Mouse (Mus musculus) intestine, embryonic 15.5 days (tissue): ENCODE results near the gene Cfap65. TPM values are rescaled to one million over a fixed set of nuclear protein-coding genes. Genes with fewer than 3 reads are reported as not detected.

Experiments
- ATAC-seq: fragments of 200-750 bp; cut with Nextera tagmentation; 2 replicates; pipeline ENCODE4 v1.8.0; 2017; ENCODE audit warnings: moderate TSS enrichment, moderate library complexity
- H3K27ac ChIP-seq: fragments of 300-500 bp; sonication (generic); 2 replicates; pipeline ENCODE4 v1.5.1; 2015; ENCODE audit warnings: mild to moderate bottlenecking, inconsistent platforms
- H3K27me3 ChIP-seq: fragments of 300-500 bp; sonication (generic); replicated peaks from 2 replicates; pipeline ENCODE4 v1.6.1; 2015; ENCODE audit warnings: inconsistent platforms
- H3K36me3 ChIP-seq: fragments of 300-500 bp; sonication (generic); 2 replicates; pipeline ENCODE4 v1.6.1; 2015; ENCODE audit warnings: inconsistent platforms
- H3K4me1 ChIP-seq: fragments of 300-500 bp; sonication (generic); replicated peaks from 2 replicates; pipeline ENCODE4 v1.6.1; 2015; ENCODE audit warnings: inconsistent platforms
- H3K4me2 ChIP-seq: fragments of 300-500 bp; sonication (generic); replicated peaks from 2 replicates; pipeline ENCODE4 v1.6.1; 2015; ENCODE audit warnings: mild to moderate bottlenecking, inconsistent platforms
- H3K4me3 ChIP-seq: fragments of 300-500 bp; sonication (generic); replicated peaks from 2 replicates; pipeline ENCODE4 v1.5.1; 2015; ENCODE audit warnings: inconsistent platforms
- H3K9ac ChIP-seq: fragments of 300-500 bp; sonication (generic); 2 replicates; pipeline ENCODE4 v1.6.1; 2015; ENCODE audit warnings: inconsistent platforms
- H3K9me3 ChIP-seq: fragments of 300-500 bp; sonication (generic); 2 replicates; pipeline ENCODE4 v1.6.1; 2016; ENCODE audit warnings: inconsistent platforms
- WGBS: fragments of 180-500 bp; shearing (Covaris S2); methylation state at CpG from one replicate; pipeline ENCODE4 v1.1.7; 2015; 5-methylcytosine and 5-hydroxymethylcytosine counted together
- microRNA counts: library from miRNA; unstranded; fragments of <30 nt; microRNA quantifications from one replicate; lab custom pipeline; 2016
- polyA plus RNA-seq: library from polyadenylated mRNA; unstranded; fragments of >200 nt; fragmentation: Nextera tagmentation; extraction: Ambion mirVana; gene quantifications from 2 replicates; pipeline ENCODE4 v1.2.1, GENCODE M21; 2015

Cfap65 gene
- polyA plus RNA-seq, 1 experiment from 2014 or later, result 0.19 TPM

GRCm38 (mm10) chr1:74858805-74859204 lies 76.6 kb downstream of the Cfap65 start:
- Histone ChIP-seq H3K36me3 (no peaks in the 10 kb centered on the region), H3K9me3 (no peaks in the 10 kb centered on the region), H3K27ac (no peak overlapping the region), H3K9ac (no peak overlapping the region), H3K27me3 (peaks cover 62% of the 10 kb centered on the region), H3K4me1 (peaks cover 25% of the 10 kb centered on the region), H3K4me3 (peak overlapping the region; percentile 29; the same call in 1 of the 2 replicates), H3K4me2 (peak overlapping the region; percentile 65)
- WGBS, result 9% methylated on average over 16 of the region's 16 CpGs
- no peak for ATAC-seq

GRCm38 (mm10) chr1:74858171-74858719 lies 77.2 kb downstream of the Cfap65 start:
- peaks cover 66% of the 10 kb centered on the region for H3K27me3 ChIP-seq

GRCm38 (mm10) chr1:74857677-74858076 lies 77.7 kb downstream of the Cfap65 start:
- H3K27me3 ChIP-seq, result peaks cover 71% of the 10 kb centered on the region
- H3K4me2 ChIP-seq, result peak overlapping the region; percentile 65
- no peak overlapping the region for H3K27ac ChIP-seq
- 9% methylated on average over 4 of the region's 4 CpGs for WGBS
- H3K4me3 ChIP-seq, result peak overlapping the region; percentile 29
- no peaks in the 10 kb centered on the region for H3K9me3 ChIP-seq
- no peak overlapping the region for H3K9ac ChIP-seq
- peaks cover 25% of the 10 kb centered on the region for H3K4me1 ChIP-seq
- ATAC-seq, result no peak
- no peaks in the 10 kb centered on the region for H3K36me3 ChIP-seq

More at GRCm38 (mm10) chr1:74858171-74858719, 77.2 kb downstream of the Cfap65 start:
- ATAC-seq, result peak; percentile 43
- Histone ChIP-seq H3K4me3 (peak overlapping the region; percentile 29), H3K27ac (no peak overlapping the region), H3K4me1 (peaks cover 25% of the 10 kb centered on the region), H3K9ac (no peak overlapping the region), H3K36me3 (no peaks in the 10 kb centered on the region), H3K4me2 (peak overlapping the region; percentile 65), H3K9me3 (no peaks in the 10 kb centered on the region)
- under 1% methylated on average over 29 of the region's 29 CpGs for WGBS

- H3K9ac ChIP-seq, result no peak overlapping the region
- peaks cover 76% of the 10 kb centered on the region for H3K27me3 ChIP-seq
- H3K4me1 ChIP-seq, result peaks cover 25% of the 10 kb centered on the region
- WGBS, result 5% methylated on average over 20 of the region's 20 CpGs
- no peak overlapping the region for H3K4me2 ChIP-seq
- H3K36me3 ChIP-seq, result no peaks in the 10 kb centered on the region
- H3K9me3 ChIP-seq, result no peaks in the 10 kb centered on the region
- H3K27ac ChIP-seq, result no peak overlapping the region
- no peak overlapping the region for H3K4me3 ChIP-seq
- ATAC-seq, result no peak
Measured at GRCm38 (mm10) chr1:74857201-74857600, 78.2 kb downstream of the Cfap65 start.

- Histone ChIP-seq H3K9ac (no peak overlapping the region), H3K36me3 (no peaks in the 10 kb centered on the region), H3K27me3 (peaks cover 80% of the 10 kb centered on the region), H3K27ac (no peak overlapping the region), H3K9me3 (no peaks in the 10 kb centered on the region), H3K4me1 (peaks cover 25% of the 10 kb centered on the region), H3K4me3 (no peak overlapping the region), H3K4me2 (0 out of 2 replicates have a peak overlapping the region, but pooled peaks have one; percentile 100)
- no peak for ATAC-seq
- 2% methylated on average over 7 of the region's 7 CpGs for WGBS
Measured at GRCm38 (mm10) chr1:74856791-74857190, 78.6 kb downstream of the Cfap65 start.

- WGBS, result 2% methylated on average over 11 of the region's 11 CpGs
- no peak for ATAC-seq
- Histone ChIP-seq H3K27me3 (peaks cover 84% of the 10 kb centered on the region), H3K4me2 (peak overlapping the region; percentile 100), H3K9me3 (no peaks in the 10 kb centered on the region), H3K4me3 (peak overlapping the region; percentile 68), H3K9ac (no peak overlapping the region), H3K4me1 (peaks cover 25% of the 10 kb centered on the region), H3K27ac (no peak overlapping the region), H3K36me3 (no peaks in the 10 kb centered on the region)
Measured at GRCm38 (mm10) chr1:74856439-74856720, 79.0 kb downstream of the Cfap65 start.

- peaks cover 25% of the 10 kb centered on the region for H3K4me1 ChIP-seq
Measured at GRCm38 (mm10) chr1:74855651-74856438, 79.6 kb downstream of the Cfap65 start.

GRCm38 (mm10) chr1:74855156-74855555 lies 80.2 kb downstream of the Cfap65 start:
- peaks cover 25% of the 10 kb centered on the region for H3K4me1 ChIP-seq
- no peak overlapping the region for H3K27ac ChIP-seq
- peak overlapping the region; percentile 68 for H3K4me3 ChIP-seq
- H3K27me3 ChIP-seq, result peaks cover 97% of the 10 kb centered on the region
- no peaks in the 10 kb centered on the region for H3K9me3 ChIP-seq
- ATAC-seq, result peak; percentile 5; the same call in 1 of the 2 replicates
- H3K4me2 ChIP-seq, result peak overlapping the region; percentile 100
- WGBS, result under 1% methylated on average over 45 of the region's 48 CpGs
- peak overlapping the region; percentile 42 for H3K9ac ChIP-seq
- no peaks in the 10 kb centered on the region for H3K36me3 ChIP-seq

More at GRCm38 (mm10) chr1:74855651-74856438, 79.6 kb downstream of the Cfap65 start:
- Histone ChIP-seq H3K27ac (no peak overlapping the region), H3K4me2 (peak overlapping the region; percentile 100), H3K4me3 (peak overlapping the region; percentile 68), H3K27me3 (peaks cover 90% of the 10 kb centered on the region), H3K9me3 (no peaks in the 10 kb centered on the region), H3K9ac (peak overlapping the region; percentile 42; the same call in 1 of the 2 replicates), H3K36me3 (no peaks in the 10 kb centered on the region)
- ATAC-seq, result no peak
- under 1% methylated on average over 74 of the region's 74 CpGs for WGBS

- peak within 1 kb of the TSS; percentile 42 for H3K9ac ChIP-seq
Measured at GRCm38 (mm10) chr1:74854306-74855056, 80.9 kb downstream of the Cfap65 start, which contains the start of gene Cdk5r2. TSS of gene Cdk5r2 (plus strand) at chr1:74854934.

More at GRCm38 (mm10) chr1:74854306-74855056, 80.9 kb downstream of the Cfap65 start, which contains the start of gene Cdk5r2:
- Histone ChIP-seq H3K27ac (no peak within 1 kb of the TSS), H3K36me3 (no peaks in the 10 kb centered on the region), H3K9me3 (no peaks in the 10 kb centered on the region), H3K4me2 (peak within 1 kb of the TSS; percentile 100), H3K4me3 (peak within 1 kb of the TSS; percentile 68), H3K27me3 (peaks cover 97% of the 10 kb centered on the region), H3K4me1 (peaks cover 25% of the 10 kb centered on the region)
- peak; percentile 92 for ATAC-seq
- WGBS, result 2% methylated on average over 39 of the region's 39 CpGs

MicroRNAs within 50 kb of the gene (microRNA counts, 519-probe panel; counts per million panel counts)
- microRNA mmu-miR-375 (lab: Ali Mortazavi, UCI), result 3,698 counts per million, percentile 90 among the panel's probes with 10 or more counts

Other genes starting within 250 kb of the Cfap65 start
- gene Cyp27a1, start 222.0 kb downstream of the Cfap65 start, polyA plus RNA-seq, result 6.0 and 6.3 TPM in 2 replicates
- 0.16 and 0.19 TPM in 2 replicates for gene Prkag3, start 186.4 kb downstream of the Cfap65 start, polyA plus RNA-seq
- 0.18 and 0.58 TPM in 2 replicates for gene Wnt6, start 163.7 kb downstream of the Cfap65 start, polyA plus RNA-seq
- 0.15 and 0.16 TPM in 2 replicates for gene Wnt10a, start 144.1 kb downstream of the Cfap65 start, polyA plus RNA-seq
- gene Cdk5r2, start 80.7 kb downstream of the Cfap65 start, polyA plus RNA-seq, result 0.13 and 0.16 TPM in 2 replicates
- 2.2 and 2.9 TPM in 2 replicates for gene Fev, start 50.2 kb downstream of the Cfap65 start, polyA plus RNA-seq
- gene Cryba2, start 42.5 kb downstream of the Cfap65 start, polyA plus RNA-seq, result 1.7 and 3.0 TPM in 2 replicates
- gene Ihh, start 16.1 kb upstream of the Cfap65 start, polyA plus RNA-seq, result 29.1 and 30.9 TPM in 2 replicates
- gene Nhej1, start 189.6 kb upstream of the Cfap65 start, polyA plus RNA-seq, result 8.7 and 9.7 TPM in 2 replicates
- gene Slc23a3, start 198.3 kb upstream of the Cfap65 start, polyA plus RNA-seq, result 1.2 and 1.3 TPM in 2 replicates
- 42.5 and 43.4 TPM in 2 replicates for gene Cnppd1, start 207.1 kb upstream of the Cfap65 start, polyA plus RNA-seq
- gene Retreg2, start 207.2 kb upstream of the Cfap65 start, polyA plus RNA-seq, result 49.5 and 51.1 TPM in 2 replicates
- gene Zfand2b, start 233.0 kb upstream of the Cfap65 start, polyA plus RNA-seq, result 45.6 and 45.7 TPM in 2 replicates
- gene Abcb6, start 244.8 kb upstream of the Cfap65 start, polyA plus RNA-seq, result 26.1 and 26.6 TPM in 2 replicates